Comparison of ENCODE assay signal across 8 mouse cellular contexts in the genomic region with DNA sequence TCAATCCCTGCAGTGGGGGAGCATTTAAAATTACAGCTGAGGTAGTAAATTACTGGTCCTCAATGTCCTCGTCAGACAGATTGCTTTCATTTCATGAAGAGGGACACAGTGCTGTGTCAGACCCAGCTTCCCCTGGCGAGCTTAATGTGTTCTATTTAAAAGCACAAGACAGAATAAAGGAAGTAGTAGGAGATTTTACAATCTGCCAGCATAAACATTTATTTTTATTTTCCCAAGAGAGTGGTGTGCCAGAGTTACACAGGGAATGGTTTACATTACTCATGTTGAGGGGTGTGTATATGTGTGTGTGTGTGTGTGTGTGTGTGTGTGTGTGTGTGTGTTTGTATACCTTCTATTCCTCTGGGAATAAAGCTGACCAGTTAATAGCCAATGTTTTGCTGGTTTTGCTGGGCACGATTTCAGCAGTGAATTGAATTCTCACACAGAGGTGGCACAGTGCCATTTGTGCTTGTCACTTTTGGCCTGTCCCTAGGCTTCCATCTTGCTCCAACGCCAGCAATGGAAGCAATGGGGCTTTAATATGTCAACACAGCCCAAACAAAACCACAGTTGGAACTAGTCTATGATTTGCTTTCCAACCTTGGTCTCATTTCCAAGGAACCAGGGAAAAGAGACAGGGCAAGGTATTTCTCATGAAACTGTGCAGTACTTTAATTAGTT.
DNase-seq lines count a peak whose midpoint lies in the region; ATAC-seq and TF ChIP-seq lines count a peak whose summit lies in the region.

No protein-coding gene starts in this region.

- H3K9me3 ChIP-seq in kidney, postnatal 0 days (replicated peaks; ENCODE audit: low read length): no peaks in the 10 kb centered on the region

- no peak overlapping the region for H3K27ac ChIP-seq in kidney, postnatal 0 days

- WGBS in kidney, postnatal 0 days: 44% methylated on average over 4 of the region's 4 CpGs

- intact Hi-C loops in heart, postnatal 36 days (cut with DNase I): no loop called here

- DNase-seq in kidney, postnatal 0 days (ENCODE audit: low spot score): peak; percentile 24
- DNase-seq in kidney, adult 18-20 months: no peak
- peak; percentile 26 for DNase-seq in adipocyte (ENCODE audit: low spot score)
- DNase-seq in cerebellum, postnatal 14 days: peak; percentile 94 to 95
- peak; percentile 19 to 31 for DNase-seq in heart, postnatal 36 days
- no peak for DNase-seq in urinary bladder, postnatal 4 days (ENCODE audit: low spot score in 2 of 2)
- DNase-seq in ovary, postnatal 10 days (ENCODE audit: low spot score): no peak

- TF ChIP-seq CTCF in kidney, postnatal 0 days (IDR thresholded peaks at IDR 0.05; ENCODE audit: low read depth): no peak

- H3K4me3 ChIP-seq in kidney, postnatal 0 days (replicated peaks; ENCODE audit: low read depth, low read length): no peak overlapping the region

- H3K9ac ChIP-seq in kidney, postnatal 0 days (ENCODE audit: low read depth, low read length): no peak overlapping the region

- 0 out of 2 replicates have a peak, but pooled peaks cover 3% of the 10 kb centered on the region for H3K4me1 ChIP-seq in kidney, postnatal 0 days (replicated peaks; ENCODE audit: insufficient read depth, low read length)

- no peaks in the 10 kb centered on the region for H3K27me3 ChIP-seq in kidney, postnatal 0 days (ENCODE audit: insufficient read depth, low read length)

- H3K4me2 ChIP-seq in kidney, postnatal 0 days (ENCODE audit: low read length): no peak overlapping the region

- H3K36me3 ChIP-seq in kidney, postnatal 0 days (ENCODE audit: insufficient read depth, low read length): no peaks in the 10 kb centered on the region

- no peak for ATAC-seq in kidney, postnatal 0 days (replicated peaks; ENCODE audit: low FRiP score, low read depth)
- ATAC-seq in frontal cortex, adult (ENCODE audit: low TSS enrichment): no peak

Comparison
In these comparisons a context has a peak if more than half of its experiments do, and no peak if none do; other contexts are left out.
1. DNase-seq: peak in kidney, postnatal 0 days (single experiment), adipocyte (single experiment), cerebellum, postnatal 14 days (2 of 2) and heart, postnatal 36 days (2 of 2); none in kidney, adult 18-20 months (single experiment), urinary bladder, postnatal 4 days (0 of 2) and ovary, postnatal 10 days (single experiment).